Mouse (Mus musculus) heart, postnatal 10 days (tissue): ENCODE measurements around the gene Krt6a. TPM values are rescaled to one million over a fixed set of nuclear protein-coding genes. Genes with fewer than 3 reads are reported as not detected.

Source experiments
- microRNA-seq, 2 experiments: library from miRNA; unstranded; fragments of <30 nt; microRNA quantifications; one replicate each; pipeline ENCODE4 v1.2.0; 2022
- total RNA-seq, 2 experiments: library from RNA; stranded (reverse); gene quantifications; 2 replicates each; pipeline ENCODE4 v1.2.3; 2021

Gene Krt6a
- total RNA-seq, 2 experiments from 2014 or later: not detected

Small RNA genes within 50 kb of the gene (microRNA-seq; reads per million reads assigned to microRNA genes)
- gene Gm44323 (0 reads per million in 2 experiments), gene Gm44342 (0 reads per million in 2 experiments), gene Gm44383 (0 reads per million in 2 experiments), gene Gm44479 (0 reads per million in 2 experiments)

Other genes with a start within 250 kb of the Krt6a start
- gene Krt88, start 246.6 kb downstream of the Krt6a start, total RNA-seq: not detected
- not detected for gene Krt81, start 230.6 kb downstream of the Krt6a start, total RNA-seq
- not detected for gene Krt86, start 220.8 kb downstream of the Krt6a start, total RNA-seq
- not detected for gene Krt83, start 202.8 kb downstream of the Krt6a start, total RNA-seq
- gene Gm49425, start 177.0 kb downstream of the Krt6a start, total RNA-seq: not detected
- gene Krt84, start 161.5 kb downstream of the Krt6a start, total RNA-seq: not detected
- not detected for gene Krt82, start 143.6 kb downstream of the Krt6a start, total RNA-seq
- gene Krt90, start 131.4 kb downstream of the Krt6a start, total RNA-seq: not detected
- not detected for gene Krt75, start 120.4 kb downstream of the Krt6a start, total RNA-seq
- gene Gm5414, start 66.1 kb downstream of the Krt6a start, total RNA-seq: not detected
- not detected for gene Gm5478, start 46.9 kb downstream of the Krt6a start, total RNA-seq
- under 1 TPM; 0.12 to 0.15 TPM for gene Krt6b, start 14.0 kb downstream of the Krt6a start, total RNA-seq
- gene Krt5, start 18.6 kb upstream of the Krt6a start, total RNA-seq: not detected
- not detected for gene Krt71, start 48.8 kb upstream of the Krt6a start, total RNA-seq
- not detected for gene Krt72, start 92.2 kb upstream of the Krt6a start, total RNA-seq
- not detected for gene Krt73, start 108.0 kb upstream of the Krt6a start, total RNA-seq
- not detected for gene Krt2, start 123.9 kb upstream of the Krt6a start, total RNA-seq
- gene Krt1, start 156.5 kb upstream of the Krt6a start, total RNA-seq: not detected
- gene Krt77, start 175.4 kb upstream of the Krt6a start, total RNA-seq: not detected
- gene Krt76, start 198.6 kb upstream of the Krt6a start, total RNA-seq: not detected
- gene Krt4, start 230.4 kb upstream of the Krt6a start, total RNA-seq: not detected
- under 1 TPM; 0.36 to 0.40 TPM for gene Krt79, start 246.0 kb upstream of the Krt6a start, total RNA-seq